Mouse (Mus musculus) embryonic fibroblast, embryonic 13.5 days (primary cell): ENCODE measurements around the gene AL731706.2.

Experiments used
- CTCF ChIP-seq: IDR thresholded peaks from 2 replicates; pipeline ENCODE4 v1.5.1; 2011; ENCODE audit warnings: mild to moderate bottlenecking, control low read depth, low read length, moderate library complexity, borderline replicate concordance; ENCODE audit not compliant: insufficient read depth
- POLR2A ChIP-seq: IDR thresholded peaks from 2 replicates; pipeline ENCODE4 v1.6.1; 2011; ENCODE audit warnings: low read depth, mild to moderate bottlenecking, control low read depth, low read length, moderate library complexity

DNA sequence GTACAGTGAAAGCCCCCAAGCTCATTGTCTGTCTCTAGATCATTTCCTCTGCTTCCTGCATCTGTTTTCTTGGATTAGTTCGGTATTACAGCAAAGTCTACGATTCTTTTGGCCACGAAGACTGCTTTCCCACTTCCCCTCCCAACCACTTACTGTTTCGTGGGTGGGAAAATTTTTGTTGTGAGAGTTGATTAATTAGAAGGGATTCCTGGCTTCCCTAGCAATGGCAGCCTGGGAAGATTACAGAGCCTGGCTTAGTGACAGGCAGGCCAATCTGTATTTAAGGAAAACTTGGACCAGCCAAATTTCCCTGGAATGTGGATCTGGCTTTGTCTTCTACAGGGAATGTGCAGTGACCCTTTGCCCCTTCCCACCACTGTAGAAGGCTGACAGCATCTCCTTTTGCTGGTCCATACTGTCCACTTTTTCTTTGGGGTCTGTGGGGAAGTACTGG, 26.5 kb upstream of the AL731706.2 start:
- TF ChIP-seq POLR2A, result no peak
- TF ChIP-seq CTCF, result no peak
